Mouse (Mus musculus): ENCODE results near the gene Nck2. TPM values are rescaled to one million over a fixed set of nuclear protein-coding genes. Genes with fewer than 3 reads are reported as not detected.

The Nck2 gene
- polyA plus RNA-seq, 1 experiment from 2014 or later: 41.7 TPM

DNA sequence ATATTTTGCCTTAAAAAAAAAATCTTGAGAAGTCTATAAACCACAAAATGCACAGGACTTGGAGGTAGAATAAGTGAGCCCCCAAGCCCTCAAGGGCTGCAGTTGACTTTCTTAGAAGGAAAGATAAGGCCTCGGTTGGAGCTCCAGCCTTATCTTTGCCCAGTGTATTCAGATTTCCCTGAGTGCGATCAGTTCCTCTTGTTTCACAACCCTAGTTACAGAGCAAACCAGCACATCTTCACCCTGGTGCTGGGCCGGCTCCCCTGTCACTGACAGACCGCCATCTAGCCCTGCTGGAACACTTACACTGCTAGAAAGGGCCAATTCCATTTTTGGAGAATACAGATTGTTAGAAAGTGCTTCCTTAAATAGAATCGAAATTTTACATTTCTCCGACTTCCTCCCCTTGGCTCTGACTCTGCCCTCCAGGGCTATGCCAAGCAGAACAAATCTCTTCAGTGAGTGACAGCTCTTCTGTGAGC lies 91.2 kb downstream of the Nck2 start:
- H3K4me3 ChIP-seq (ENCODE audit: low read depth, low read length): no peak overlapping the region
- no peaks in the 10 kb centered on the region for H3K4me1 ChIP-seq (ENCODE audit: control insufficient read depth, insufficient read depth, low read length)
- ATAC-seq (ENCODE audit: insufficient read depth, low FRiP score, low TSS enrichment) (no peak), DNase-seq (ENCODE audit: low spot score) (no peak)
- no peaks in the 10 kb centered on the region for H3K27me3 ChIP-seq (ENCODE audit: control insufficient read depth, insufficient read depth, low read length)
- peaks cover 2% of the 10 kb centered on the region; the same call in 1 of the 2 replicates for H3K36me3 ChIP-seq (ENCODE audit: control insufficient read depth, insufficient read depth, low read length)
- no peak overlapping the region for H3K9ac ChIP-seq (ENCODE audit: low read length)
- 87% methylated on average over 6 of the region's 6 CpGs for WGBS
- no peak overlapping the region for H3K4me2 ChIP-seq (ENCODE audit: low read depth)
- H3K9me3 ChIP-seq (ENCODE audit: control insufficient read depth, low read length): no peaks in the 10 kb centered on the region
- no peak overlapping the region for H3K27ac ChIP-seq (ENCODE audit: low read depth, low read length)

DNA sequence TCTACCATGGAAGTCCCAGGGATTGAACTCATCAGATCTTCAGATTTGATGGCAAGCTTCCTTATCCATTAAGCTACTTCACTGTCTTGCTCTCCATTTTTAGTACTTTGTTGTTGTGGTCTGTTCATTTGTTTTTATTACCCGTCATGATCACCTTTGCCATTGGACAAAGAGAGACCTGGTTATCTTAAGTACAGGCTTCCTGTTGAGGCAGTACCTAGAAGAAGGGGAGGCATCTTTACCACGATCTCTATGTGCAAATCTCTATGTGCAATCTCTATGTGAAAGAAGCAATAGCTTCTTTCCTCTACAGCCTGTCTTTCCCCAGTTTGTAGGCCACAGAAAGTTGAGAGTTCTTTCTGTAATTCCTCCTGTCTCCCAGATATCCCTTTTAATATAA lies 91.9 kb downstream of the Nck2 start:
- Histone ChIP-seq H3K27me3 (ENCODE audit: control insufficient read depth, insufficient read depth, low read length) (no peaks in the 10 kb centered on the region), H3K4me1 (ENCODE audit: control insufficient read depth, insufficient read depth, low read length) (no peaks in the 10 kb centered on the region), H3K9me3 (ENCODE audit: control insufficient read depth, low read length) (no peaks in the 10 kb centered on the region), H3K4me3 (ENCODE audit: low read depth, low read length) (no peak overlapping the region), H3K4me2 (ENCODE audit: low read depth) (no peak overlapping the region), H3K36me3 (ENCODE audit: control insufficient read depth, insufficient read depth, low read length) (peaks cover 2% of the 10 kb centered on the region; the same call in 1 of the 2 replicates), H3K9ac (ENCODE audit: low read length) (no peak overlapping the region), H3K27ac (ENCODE audit: low read depth, low read length) (no peak overlapping the region)
- 94% methylated on average over 2 of the region's 2 CpGs for WGBS
- no peak for DNase-seq (ENCODE audit: low spot score)
- ATAC-seq (ENCODE audit: insufficient read depth, low FRiP score, low TSS enrichment): no peak

GRCm38 (mm10) chr1:43537021-43537420 lies 92.6 kb downstream of the Nck2 start:
- H3K27me3 ChIP-seq (ENCODE audit: control insufficient read depth, insufficient read depth, low read length): no peaks in the 10 kb centered on the region
- H3K36me3 ChIP-seq (ENCODE audit: control insufficient read depth, insufficient read depth, low read length): peaks cover 2% of the 10 kb centered on the region; the same call in 1 of the 2 replicates
- no peak overlapping the region for H3K4me3 ChIP-seq (ENCODE audit: low read depth, low read length)
- no peaks in the 10 kb centered on the region for H3K4me1 ChIP-seq (ENCODE audit: control insufficient read depth, insufficient read depth, low read length)
- ATAC-seq (ENCODE audit: insufficient read depth, low FRiP score, low TSS enrichment): no peak
- H3K4me2 ChIP-seq (ENCODE audit: low read depth): no peak overlapping the region
- DNase-seq (ENCODE audit: low spot score): no peak
- WGBS: 93% methylated on average over 3 of the region's 3 CpGs
- H3K9me3 ChIP-seq (ENCODE audit: control insufficient read depth, low read length): no peaks in the 10 kb centered on the region
- H3K27ac ChIP-seq (ENCODE audit: low read depth, low read length): no peak overlapping the region
- H3K9ac ChIP-seq (ENCODE audit: low read length): no peak overlapping the region

- no peaks in the 10 kb centered on the region for H3K4me1 ChIP-seq (ENCODE audit: control insufficient read depth, insufficient read depth, low read length)
- no peak overlapping the region for H3K4me2 ChIP-seq (ENCODE audit: low read depth)
- H3K4me3 ChIP-seq (ENCODE audit: low read depth, low read length): no peak overlapping the region
- DNase-seq (ENCODE audit: low spot score) (no peak), ATAC-seq (ENCODE audit: insufficient read depth, low FRiP score, low TSS enrichment) (no peak)
- H3K9ac ChIP-seq (ENCODE audit: low read length): no peak overlapping the region
- no peak overlapping the region for H3K27ac ChIP-seq (ENCODE audit: low read depth, low read length)
- H3K27me3 ChIP-seq (ENCODE audit: control insufficient read depth, insufficient read depth, low read length): no peaks in the 10 kb centered on the region
- peaks cover 2% of the 10 kb centered on the region; the same call in 1 of the 2 replicates for H3K36me3 ChIP-seq (ENCODE audit: control insufficient read depth, insufficient read depth, low read length)
- H3K9me3 ChIP-seq (ENCODE audit: control insufficient read depth, low read length): no peaks in the 10 kb centered on the region
These were observed 93.1 kb downstream of the Nck2 start for GRCm38 (mm10) chr1:43537496-43537895.

DNA sequence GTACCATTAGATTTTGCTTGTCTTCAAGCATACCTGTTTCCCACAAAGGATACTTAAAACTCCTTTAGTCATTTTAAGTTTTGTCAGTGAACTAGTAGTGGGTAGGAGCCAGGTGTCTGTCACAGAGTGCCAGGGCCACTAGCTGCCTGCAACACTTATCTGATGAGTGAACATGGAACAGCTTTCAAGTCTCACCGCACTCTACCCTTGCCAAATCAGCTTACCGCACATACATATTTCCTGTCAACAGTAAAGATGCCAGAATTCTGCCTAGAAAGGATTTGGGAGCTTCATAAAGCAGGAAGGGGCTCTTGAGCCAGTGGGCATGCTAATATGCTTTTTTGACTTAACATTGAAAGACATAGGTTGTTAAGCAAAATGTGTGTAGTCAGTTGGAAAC lies 94.3 kb downstream of the Nck2 start:
- Histone ChIP-seq H3K4me2 (ENCODE audit: low read depth) (no peak overlapping the region), H3K4me1 (ENCODE audit: control insufficient read depth, insufficient read depth, low read length) (no peaks in the 10 kb centered on the region), H3K9ac (ENCODE audit: low read length) (no peak overlapping the region), H3K9me3 (ENCODE audit: control insufficient read depth, low read length) (no peaks in the 10 kb centered on the region), H3K36me3 (ENCODE audit: control insufficient read depth, insufficient read depth, low read length) (peaks cover 2% of the 10 kb centered on the region; the same call in 1 of the 2 replicates), H3K4me3 (ENCODE audit: low read depth, low read length) (no peak overlapping the region), H3K27ac (ENCODE audit: low read depth, low read length) (no peak overlapping the region), H3K27me3 (ENCODE audit: control insufficient read depth, insufficient read depth, low read length) (no peaks in the 10 kb centered on the region)
- WGBS: 95% methylated on average over 2 of the region's 2 CpGs
- no peak for DNase-seq (ENCODE audit: low spot score)
- no peak for ATAC-seq (ENCODE audit: insufficient read depth, low FRiP score, low TSS enrichment)

- H3K27me3 ChIP-seq (ENCODE audit: control insufficient read depth, insufficient read depth, low read length): no peaks in the 10 kb centered on the region
- WGBS: 76% methylated on average over 4 of the region's 4 CpGs
- DNase-seq (ENCODE audit: low spot score) (no peak), ATAC-seq (ENCODE audit: insufficient read depth, low FRiP score, low TSS enrichment) (no peak)
- no peak overlapping the region for H3K9ac ChIP-seq (ENCODE audit: low read length)
- no peak overlapping the region for H3K27ac ChIP-seq (ENCODE audit: low read depth, low read length)
- H3K9me3 ChIP-seq (ENCODE audit: control insufficient read depth, low read length): no peaks in the 10 kb centered on the region
- H3K4me1 ChIP-seq (ENCODE audit: control insufficient read depth, insufficient read depth, low read length): no peaks in the 10 kb centered on the region
- no peak overlapping the region for H3K4me2 ChIP-seq (ENCODE audit: low read depth)
- H3K36me3 ChIP-seq (ENCODE audit: control insufficient read depth, insufficient read depth, low read length): no peaks in the 10 kb centered on the region; the same call in 1 of the 2 replicates
- H3K4me3 ChIP-seq (ENCODE audit: low read depth, low read length): no peak overlapping the region
These were observed 95.5 kb downstream of the Nck2 start for GRCm38 (mm10) chr1:43539689-43540380.

DNA sequence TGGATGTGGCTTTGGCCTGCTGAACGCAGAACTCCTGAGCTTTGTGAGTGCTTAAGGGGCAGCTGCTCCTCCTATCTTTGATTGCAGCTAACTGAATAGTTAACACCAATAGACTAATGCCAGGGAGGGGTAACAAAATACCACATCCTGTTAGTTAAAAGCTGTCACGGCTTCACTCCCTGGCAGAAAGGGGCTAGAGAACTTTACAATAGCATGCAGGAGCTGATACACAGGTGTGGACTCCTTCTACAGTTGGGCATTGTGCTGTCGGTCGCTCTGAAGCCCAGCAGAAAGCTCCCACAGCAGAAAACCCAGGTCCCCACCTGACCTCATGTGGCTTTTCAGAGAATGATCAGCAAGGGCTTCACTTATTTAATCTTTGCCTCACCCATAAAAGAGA lies 98.0 kb downstream of the Nck2 start:
- no peak for DNase-seq (ENCODE audit: low spot score)
- Histone ChIP-seq H3K27ac (ENCODE audit: low read depth, low read length) (no peak overlapping the region), H3K36me3 (ENCODE audit: control insufficient read depth, insufficient read depth, low read length) (no peaks in the 10 kb centered on the region), H3K9me3 (ENCODE audit: control insufficient read depth, low read length) (no peaks in the 10 kb centered on the region), H3K9ac (ENCODE audit: low read length) (no peak overlapping the region), H3K27me3 (ENCODE audit: control insufficient read depth, insufficient read depth, low read length) (no peaks in the 10 kb centered on the region), H3K4me1 (ENCODE audit: control insufficient read depth, insufficient read depth, low read length) (no peaks in the 10 kb centered on the region), H3K4me2 (ENCODE audit: low read depth) (no peak overlapping the region), H3K4me3 (ENCODE audit: low read depth, low read length) (no peak overlapping the region)
- 66% methylated on average over 4 of the region's 4 CpGs for WGBS
- ATAC-seq (ENCODE audit: insufficient read depth, low FRiP score, low TSS enrichment): no peak

DNA sequence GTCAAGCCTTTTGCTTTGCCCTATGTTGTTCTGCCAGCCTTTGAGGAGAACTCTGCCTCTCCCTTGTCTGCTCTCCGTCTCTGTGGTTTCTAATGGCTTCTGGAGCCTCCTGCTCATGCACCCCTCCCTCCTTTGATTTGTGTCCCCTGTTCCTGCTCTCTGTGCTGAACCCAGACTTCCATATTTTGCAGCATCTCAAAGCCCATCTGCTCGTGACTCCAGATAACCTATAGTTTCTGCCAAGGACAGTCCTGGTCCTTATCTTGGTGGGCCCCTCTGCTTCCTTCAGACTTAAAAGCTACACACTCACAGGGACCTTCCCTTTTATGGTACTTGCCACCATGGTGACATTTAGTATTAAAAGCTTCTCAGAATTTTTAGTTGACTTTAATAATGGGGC lies 103.3 kb downstream of the Nck2 start:
- peaks cover 3% of the 10 kb centered on the region; the same call in 1 of the 2 replicates for H3K4me1 ChIP-seq (ENCODE audit: control insufficient read depth, insufficient read depth, low read length)
- no peak overlapping the region for H3K9ac ChIP-seq (ENCODE audit: low read length)
- ATAC-seq (ENCODE audit: insufficient read depth, low FRiP score, low TSS enrichment): no peak
- no peak overlapping the region for H3K4me3 ChIP-seq (ENCODE audit: low read depth, low read length)
- no peak for DNase-seq (ENCODE audit: low spot score)
- no peaks in the 10 kb centered on the region for H3K9me3 ChIP-seq (ENCODE audit: control insufficient read depth, low read length)
- H3K27me3 ChIP-seq (ENCODE audit: control insufficient read depth, insufficient read depth, low read length): no peaks in the 10 kb centered on the region
- H3K36me3 ChIP-seq (ENCODE audit: control insufficient read depth, insufficient read depth, low read length): no peaks in the 10 kb centered on the region
- H3K4me2 ChIP-seq (ENCODE audit: low read depth): no peak overlapping the region
- 79% methylated on average over 2 of the region's 2 CpGs for WGBS
- no peak overlapping the region for H3K27ac ChIP-seq (ENCODE audit: low read depth, low read length)

DNA sequence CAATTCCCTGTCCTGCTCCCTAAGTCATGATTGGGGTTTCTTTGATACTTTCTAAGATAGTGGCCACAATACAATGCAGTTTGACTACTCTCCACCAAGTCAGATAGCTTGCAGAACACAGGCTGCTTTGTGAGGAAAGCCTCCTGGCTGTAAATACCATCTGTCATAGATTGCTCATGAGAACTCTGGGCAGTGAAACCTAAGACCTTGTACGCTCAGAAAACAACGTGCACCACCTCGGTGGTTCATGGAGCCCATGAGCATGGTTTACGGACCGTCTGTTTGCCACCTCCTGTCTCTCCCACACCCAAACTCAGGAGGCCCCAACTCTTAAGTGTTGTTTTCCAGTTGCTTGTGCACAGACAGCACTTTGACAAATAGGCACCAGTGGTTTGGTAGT lies 104.4 kb downstream of the Nck2 start:
- Histone ChIP-seq H3K4me2 (ENCODE audit: low read depth) (no peak overlapping the region), H3K9me3 (ENCODE audit: control insufficient read depth, low read length) (no peaks in the 10 kb centered on the region), H3K36me3 (ENCODE audit: control insufficient read depth, insufficient read depth, low read length) (no peaks in the 10 kb centered on the region), H3K4me1 (ENCODE audit: control insufficient read depth, insufficient read depth, low read length) (peaks cover 3% of the 10 kb centered on the region; the same call in 1 of the 2 replicates), H3K4me3 (ENCODE audit: low read depth, low read length) (no peak overlapping the region), H3K27ac (ENCODE audit: low read depth, low read length) (no peak overlapping the region), H3K9ac (ENCODE audit: low read length) (no peak overlapping the region), H3K27me3 (ENCODE audit: control insufficient read depth, insufficient read depth, low read length) (no peaks in the 10 kb centered on the region)
- ATAC-seq (ENCODE audit: insufficient read depth, low FRiP score, low TSS enrichment): no peak
- DNase-seq (ENCODE audit: low spot score): no peak
- whole genome bisulfite sequencing: 57% methylated on average over 5 of the region's 5 CpGs
